Mouse (Mus musculus): ENCODE measurements at regions not wholly inside any gene's neighbourhood (a gene's known extent, or its start where the extent isn't known, plus 50 kb on each side); places are given as distances from the start of the nearest gene placed in this dataset.
A peak's percentile ranks its signal among the peaks of the same experiment; 100 is the strongest.

DNA sequence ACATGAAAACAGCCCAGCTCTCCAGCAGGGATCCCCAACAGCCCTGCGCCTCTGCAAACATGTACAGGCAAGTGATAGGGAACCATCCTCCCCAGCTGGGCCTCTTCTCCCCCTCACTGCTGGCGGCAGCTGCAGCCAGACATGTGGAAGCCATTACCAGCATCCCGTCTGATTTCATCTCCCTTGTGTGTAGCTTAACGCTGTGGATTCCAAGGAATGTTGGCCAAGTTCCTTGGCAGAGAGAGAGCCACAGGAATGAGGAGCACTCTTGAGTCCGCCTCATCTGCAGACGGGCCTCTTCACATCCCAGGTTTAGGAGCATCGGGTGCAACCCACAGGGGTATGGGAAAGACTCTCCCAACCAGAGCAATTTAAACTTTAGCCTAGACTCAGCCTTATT lies 157.1 kb downstream of the Gm26897 start:
- Histone ChIP-seq H3K36me3 (ENCODE audit: insufficient read depth) (no peaks in the 10 kb centered on the region), H3K4me2 (ENCODE audit: low read depth) (no peak overlapping the region), H3K27ac (ENCODE audit: low read depth, low read length) (no peak overlapping the region), H3K9ac (no peak overlapping the region), H3K27me3 (ENCODE audit: insufficient read depth, low read length) (no peaks in the 10 kb centered on the region), H3K4me1 (ENCODE audit: insufficient read depth) (peaks cover 20% of the 10 kb centered on the region), H3K4me3 (ENCODE audit: low read depth, low read length) (no peak overlapping the region), H3K9me3 (ENCODE audit: low read length) (no peaks in the 10 kb centered on the region)
- TF ChIP-seq CTCF (IDR thresholded peaks at IDR 0.05; ENCODE audit: low read depth) = no peak
- DNase-seq (peak; percentile 60), ATAC-seq (no peak)
- WGBS = 40% methylated on average over 7 of the region's 7 CpGs

DNA sequence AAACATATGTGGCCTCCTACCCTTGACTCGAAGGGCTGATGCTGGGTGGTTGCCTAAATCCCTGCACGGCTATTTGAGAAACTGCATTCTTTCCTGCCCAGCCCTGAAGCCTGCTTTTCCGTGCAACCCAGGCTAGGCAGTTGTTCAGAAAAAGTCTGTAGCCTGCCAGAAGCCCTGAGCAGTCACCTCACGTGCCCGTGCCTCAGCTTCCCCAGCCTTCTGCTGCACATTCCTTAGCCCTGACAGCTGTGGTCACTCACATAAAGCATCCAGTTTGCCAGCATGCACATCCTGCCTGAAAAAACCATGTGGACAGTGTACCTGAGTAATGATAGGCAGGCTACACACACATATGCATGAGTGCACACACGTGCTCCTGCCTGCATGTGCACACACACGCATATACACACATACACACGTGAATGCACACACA lies 157.6 kb downstream of the Gm26897 start:
- DNase-seq (no peak), ATAC-seq (no peak)
- Histone ChIP-seq H3K27ac (ENCODE audit: low read depth, low read length) (peak overlapping the region; percentile 50; the same call in 1 of the 2 replicates), H3K36me3 (ENCODE audit: insufficient read depth) (no peaks in the 10 kb centered on the region), H3K4me1 (ENCODE audit: insufficient read depth) (peaks cover 20% of the 10 kb centered on the region), H3K27me3 (ENCODE audit: insufficient read depth, low read length) (no peaks in the 10 kb centered on the region), H3K9me3 (ENCODE audit: low read length) (no peaks in the 10 kb centered on the region), H3K4me2 (ENCODE audit: low read depth) (no peak overlapping the region), H3K4me3 (ENCODE audit: low read depth, low read length) (no peak overlapping the region), H3K9ac (no peak overlapping the region)
- 58% methylated on average over 8 of the region's 8 CpGs for WGBS
- no peak for TF ChIP-seq CTCF (IDR thresholded peaks at IDR 0.05; ENCODE audit: low read depth)

DNA sequence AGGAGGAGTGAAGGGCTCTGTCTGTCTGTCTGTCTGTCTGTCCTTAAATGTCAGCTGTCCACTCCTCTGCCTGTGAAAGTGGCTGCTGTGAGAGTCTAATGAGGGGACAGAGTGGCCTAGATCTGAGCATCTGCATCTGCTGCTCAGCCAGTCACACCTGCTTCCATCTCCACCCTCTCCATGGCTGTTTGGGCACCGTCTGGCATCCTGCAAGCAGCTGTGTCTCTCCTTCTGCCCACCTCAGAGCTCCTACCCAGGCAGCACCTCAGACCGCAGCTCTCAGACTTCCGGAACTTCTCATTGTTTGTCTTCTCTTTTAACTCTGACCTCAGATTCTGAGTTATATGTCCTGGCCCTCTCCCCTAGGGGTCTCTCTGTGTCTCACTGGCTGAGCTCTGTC lies 159.2 kb downstream of the Gm26897 start:
- Histone ChIP-seq H3K9me3 (ENCODE audit: low read length) (no peaks in the 10 kb centered on the region), H3K4me1 (ENCODE audit: insufficient read depth) (peaks cover 20% of the 10 kb centered on the region), H3K27me3 (ENCODE audit: insufficient read depth, low read length) (no peaks in the 10 kb centered on the region), H3K36me3 (ENCODE audit: insufficient read depth) (no peaks in the 10 kb centered on the region), H3K4me3 (ENCODE audit: low read depth, low read length) (no peak overlapping the region), H3K4me2 (ENCODE audit: low read depth) (no peak overlapping the region), H3K9ac (no peak overlapping the region), H3K27ac (ENCODE audit: low read depth, low read length) (0 out of 2 replicates have a peak overlapping the region, but pooled peaks have one; percentile 15)
- DNase-seq (no peak), ATAC-seq (no peak)
- WGBS = 38% methylated on average over 3 of the region's 3 CpGs
- no peak for TF ChIP-seq CTCF (IDR thresholded peaks at IDR 0.05; ENCODE audit: low read depth)

DNA sequence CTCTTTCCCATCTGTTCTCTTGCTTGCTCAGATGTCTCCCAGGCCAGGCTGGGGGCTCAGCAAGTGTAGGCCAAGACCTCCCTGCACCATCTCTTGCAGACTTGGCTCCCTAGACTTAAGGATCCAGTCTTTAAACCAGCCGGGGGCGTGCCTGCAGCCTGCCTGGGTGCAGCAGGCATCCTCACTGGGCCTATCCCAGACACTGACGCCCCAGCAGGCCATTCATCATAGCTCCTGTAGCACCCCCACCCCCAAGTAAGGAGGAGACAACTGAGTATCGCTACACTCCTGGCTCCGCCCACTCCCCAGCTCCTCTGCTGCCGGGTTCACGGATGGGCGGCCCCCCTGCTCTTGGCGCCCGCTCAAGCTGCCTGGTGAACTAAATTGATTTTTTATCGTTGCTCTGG lies 160.2 kb downstream of the Gm26897 start:
- Histone ChIP-seq H3K27me3 (ENCODE audit: insufficient read depth, low read length) (no peaks in the 10 kb centered on the region), H3K9ac (peak overlapping the region; percentile 42), H3K36me3 (ENCODE audit: insufficient read depth) (no peaks in the 10 kb centered on the region), H3K4me2 (ENCODE audit: low read depth) (peak overlapping the region; percentile 46), H3K4me1 (ENCODE audit: insufficient read depth) (peaks cover 20% of the 10 kb centered on the region), H3K4me3 (ENCODE audit: low read depth, low read length) (peak overlapping the region; percentile 20; the same call in 1 of the 2 replicates), H3K27ac (ENCODE audit: low read depth, low read length) (peak overlapping the region; percentile 70), H3K9me3 (ENCODE audit: low read length) (no peaks in the 10 kb centered on the region)
- DNase-seq (peak; percentile 89), ATAC-seq (peak; percentile 95)
- under 1% methylated on average over 11 of the region's 11 CpGs for WGBS
- TF ChIP-seq CTCF (IDR thresholded peaks at IDR 0.05; ENCODE audit: low read depth) = peak; percentile 37

DNA sequence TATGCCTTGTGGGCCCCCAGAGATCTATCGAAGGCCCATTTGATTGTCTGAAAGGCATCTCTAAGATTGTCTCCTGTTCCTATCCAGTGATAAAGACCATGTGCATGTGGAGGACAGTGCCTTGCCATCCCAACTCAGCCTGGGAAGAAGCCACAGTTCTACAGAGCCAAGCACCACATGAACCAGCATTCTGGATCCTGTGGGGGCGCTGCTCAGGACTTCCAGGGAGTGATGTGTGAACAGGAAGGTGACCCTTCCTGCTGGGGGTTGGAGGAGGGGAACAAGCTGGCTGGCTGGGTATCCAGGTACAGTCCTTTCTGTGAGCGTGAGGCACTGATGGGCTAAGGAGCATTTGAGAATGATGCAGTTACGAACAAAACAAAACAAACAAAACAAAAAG lies 163.8 kb downstream of the Gm26897 start:
- TF ChIP-seq CTCF (IDR thresholded peaks at IDR 0.05; ENCODE audit: low read depth) = peak; percentile 56
- Histone ChIP-seq H3K4me2 (ENCODE audit: low read depth) (no peak overlapping the region), H3K4me3 (ENCODE audit: low read depth, low read length) (no peak overlapping the region), H3K27me3 (ENCODE audit: insufficient read depth, low read length) (no peaks in the 10 kb centered on the region), H3K4me1 (ENCODE audit: insufficient read depth) (peaks cover 18% of the 10 kb centered on the region), H3K9ac (no peak overlapping the region), H3K36me3 (ENCODE audit: insufficient read depth) (no peaks in the 10 kb centered on the region), H3K27ac (ENCODE audit: low read depth, low read length) (no peak overlapping the region), H3K9me3 (ENCODE audit: low read length) (no peaks in the 10 kb centered on the region)
- no peak for DNase-seq
- WGBS = 69% methylated on average over 4 of the region's 4 CpGs
- ATAC-seq = no peak

DNA sequence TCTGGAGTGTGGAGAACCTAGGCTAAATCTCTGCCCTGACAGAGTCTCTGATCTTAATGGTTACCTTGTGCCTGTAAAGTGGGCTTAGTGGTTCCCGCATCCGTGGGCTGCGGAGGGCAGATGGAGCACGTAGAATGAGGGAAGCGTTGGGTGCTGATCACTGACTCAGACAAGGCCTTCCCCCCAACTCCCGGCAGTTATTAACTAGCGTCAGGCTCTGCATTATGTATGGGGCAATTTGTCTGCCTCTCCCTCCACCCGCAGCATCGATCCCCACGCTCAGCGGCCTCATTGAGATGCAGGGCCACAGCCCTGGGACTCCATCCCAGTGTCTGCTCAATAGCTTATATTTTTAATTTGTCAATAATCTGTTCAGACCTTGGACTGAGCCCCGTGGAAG lies 164.8 kb downstream of the Gm26897 start:
- DNase-seq = no peak

DNA sequence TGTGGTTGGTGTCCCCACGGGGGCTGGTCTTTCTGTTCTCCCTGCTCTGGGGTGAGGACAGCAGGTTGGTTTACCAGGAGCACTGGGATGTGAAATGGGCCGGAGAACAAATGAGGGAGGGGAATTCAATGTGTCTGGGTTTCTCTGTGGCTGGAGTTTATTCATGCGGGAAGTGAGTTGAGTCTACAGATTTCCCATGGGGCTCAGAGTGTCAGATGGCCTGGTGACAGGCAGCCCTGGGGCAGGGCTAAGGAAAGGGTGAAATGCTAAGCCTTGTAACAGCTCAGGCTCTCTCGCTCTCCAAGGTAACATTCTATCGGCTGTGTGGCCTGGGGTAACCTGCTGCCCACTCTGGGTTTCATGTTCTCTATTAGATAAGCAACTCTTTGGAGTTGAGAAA lies 167.5 kb downstream of the Gm26897 start:
- 45% methylated on average over 5 of the region's 5 CpGs for WGBS
- H3K36me3 ChIP-seq (ENCODE audit: insufficient read depth) = no peaks in the 10 kb centered on the region
- no peak for ATAC-seq

More for the DNA sequence above, 164.8 kb downstream of the Gm26897 start:
- H3K4me2 ChIP-seq (ENCODE audit: low read depth) = no peak overlapping the region
- H3K27me3 ChIP-seq (ENCODE audit: insufficient read depth, low read length) = no peaks in the 10 kb centered on the region
- H3K9ac ChIP-seq = no peak overlapping the region
- no peak for TF ChIP-seq CTCF (IDR thresholded peaks at IDR 0.05; ENCODE audit: low read depth)
- WGBS = 22% methylated on average over 12 of the region's 12 CpGs
- no peaks in the 10 kb centered on the region for H3K36me3 ChIP-seq (ENCODE audit: insufficient read depth)
- H3K4me1 ChIP-seq (ENCODE audit: insufficient read depth) = peaks cover 14% of the 10 kb centered on the region
- no peak overlapping the region for H3K4me3 ChIP-seq (ENCODE audit: low read depth, low read length)
- ATAC-seq = no peak
- no peak overlapping the region for H3K27ac ChIP-seq (ENCODE audit: low read depth, low read length)
- H3K9me3 ChIP-seq (ENCODE audit: low read length) = no peaks in the 10 kb centered on the region

More for the DNA sequence above, 167.5 kb downstream of the Gm26897 start:
- Histone ChIP-seq H3K4me1 (ENCODE audit: insufficient read depth) (no peaks in the 10 kb centered on the region; the same call in 1 of the 2 replicates), H3K9me3 (ENCODE audit: low read length) (no peaks in the 10 kb centered on the region), H3K9ac (no peak overlapping the region), H3K27me3 (ENCODE audit: insufficient read depth, low read length) (no peaks in the 10 kb centered on the region), H3K27ac (ENCODE audit: low read depth, low read length) (no peak overlapping the region), H3K4me2 (ENCODE audit: low read depth) (no peak overlapping the region), H3K4me3 (ENCODE audit: low read depth, low read length) (no peak overlapping the region)
- no peak for TF ChIP-seq CTCF (IDR thresholded peaks at IDR 0.05; ENCODE audit: low read depth)
- DNase-seq = no peak

Data from forebrain, postnatal 0 days (tissue).